Mouse (Mus musculus) effector memory CD4-positive, alpha-beta T cell, adult 7 months (primary cell): ENCODE measurements around the gene Meis1. TPM values are rescaled to one million over a fixed set of nuclear protein-coding genes. Genes with fewer than 3 reads are reported as not detected.

Experiments
- polyA plus RNA-seq: library from polyadenylated mRNA; unstranded; fragments of 100-300 nt; shearing (Covaris generic); gene quantifications from one replicate; pipeline ENCODE4 v1.2.1, GENCODE M21; 2017

Gene Meis1
- 0.26 TPM for polyA plus RNA-seq

DNA sequence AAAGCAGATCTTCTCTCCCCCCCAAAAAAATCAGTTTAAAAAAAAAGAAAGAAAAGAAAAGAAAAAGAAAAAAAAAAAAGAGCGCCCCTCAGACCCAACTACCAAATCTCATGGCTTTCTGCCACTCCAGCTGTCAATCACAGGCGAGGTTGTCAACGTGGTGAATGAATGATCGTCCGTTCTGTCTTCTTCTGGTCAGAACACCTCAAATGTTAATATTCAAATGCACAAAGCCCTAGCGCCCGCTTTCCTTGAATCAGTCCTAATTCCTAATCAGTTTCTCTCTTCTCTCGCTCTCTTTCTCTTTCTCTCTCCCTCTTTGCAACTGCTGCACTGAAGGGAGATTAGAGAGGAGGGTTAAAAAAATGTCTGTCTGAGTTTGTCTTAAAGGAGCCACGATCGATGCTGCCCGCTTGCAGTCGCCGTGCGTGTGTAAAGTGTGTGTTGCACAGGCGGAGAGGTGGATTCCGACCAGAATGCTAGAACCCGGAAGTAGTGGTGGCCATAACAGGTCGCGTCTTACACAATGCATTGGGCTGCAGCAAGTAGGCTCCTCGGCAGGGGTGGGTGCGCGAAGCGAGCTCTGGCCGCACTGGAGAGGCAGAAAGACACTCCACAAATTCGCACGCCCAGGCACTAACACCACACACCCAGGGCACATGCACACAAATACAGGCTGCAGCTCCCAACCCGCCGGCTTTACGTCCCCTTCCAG is at the start of gene Meis1:
Gene Meis1 (minus strand): TSS at position 497 of the 715 bp plus-strand sequence.

